Mouse (Mus musculus) intestine, postnatal 0 days (tissue): ENCODE data around the gene Crtc3. TPM values are rescaled to one million over a fixed set of nuclear protein-coding genes. Genes with fewer than 3 reads are reported as not detected.

Experiments used
- ATAC-seq: fragments of 200-750 bp; cut with Nextera tagmentation; 2 replicates; pipeline ENCODE4 v1.8.0; 2017; ENCODE audit warnings: mild to moderate bottlenecking, moderate TSS enrichment, moderate library complexity
- H3K27ac ChIP-seq: fragments of 300-500 bp; sonication (generic); 2 replicates; pipeline ENCODE4 v1.5.1; 2014; ENCODE audit warnings: mild to moderate bottlenecking, low read depth, low read length, moderate library complexity
- H3K27me3 ChIP-seq: fragments of 300-500 bp; sonication (generic); replicated peaks from 2 replicates; pipeline ENCODE4 v1.6.1; 2014; ENCODE audit warnings: low read length, mixed read lengths; ENCODE audit not compliant: control insufficient read depth, insufficient read depth
- H3K36me3 ChIP-seq: fragments of 300-500 bp; sonication (generic); 2 replicates; pipeline ENCODE4 v1.6.1; 2014; ENCODE audit warnings: mild to moderate bottlenecking, moderate library complexity; ENCODE audit not compliant: control insufficient read depth, insufficient read depth
- H3K4me1 ChIP-seq: fragments of 300-500 bp; sonication (generic); replicated peaks from 2 replicates; pipeline ENCODE4 v1.6.1; 2014; ENCODE audit warnings: antibody characterized with exemption, low read length, mixed read lengths; ENCODE audit not compliant: control insufficient read depth, insufficient read depth
- H3K4me2 ChIP-seq: fragments of 300-500 bp; sonication (generic); replicated peaks from 2 replicates; pipeline ENCODE4 v1.6.1; 2014; ENCODE audit warnings: low read depth, mild to moderate bottlenecking, moderate library complexity
- H3K4me3 ChIP-seq: fragments of 300-500 bp; sonication (generic); 2 replicates; pipeline ENCODE4 v1.5.1; 2014; ENCODE audit warnings: low read depth, low read length
- H3K9ac ChIP-seq: fragments of 300-500 bp; sonication (generic); 2 replicates; pipeline ENCODE4 v1.6.1; 2014; ENCODE audit warnings: mild to moderate bottlenecking, low read depth, low read length
- H3K9me3 ChIP-seq: fragments of 300-500 bp; sonication (generic); 2 replicates; pipeline ENCODE4 v1.6.1; 2016; ENCODE audit warnings: mixed run types; ENCODE audit not compliant: control insufficient read depth
- CTCF ChIP-seq: sonication (generic); IDR thresholded peaks from 2 replicates; pipeline ENCODE4 v1.5.1; 2016; ENCODE audit warnings: low read depth, mild to moderate bottlenecking, control low read depth, antibody characterized with exemption, moderate library complexity
- WGBS: fragments of 180-500 bp; shearing (Covaris S2); extraction: QIAGEN DNeasy Blood & Tissue Kit; methylation state at CpG from one replicate; pipeline ENCODE4 v1.1.7; 2014; 5-methylcytosine and 5-hydroxymethylcytosine counted together
- polyA plus RNA-seq: library from polyadenylated mRNA; unstranded; fragments of >200 nt; fragmentation: Nextera tagmentation; extraction: Ambion mirVana; gene quantifications from 2 replicates; pipeline ENCODE4 v1.2.1, GENCODE M21; 2015

Crtc3 gene
- polyA plus RNA-seq, 1 experiment from 2014 or later: 11.5 TPM

DNA sequence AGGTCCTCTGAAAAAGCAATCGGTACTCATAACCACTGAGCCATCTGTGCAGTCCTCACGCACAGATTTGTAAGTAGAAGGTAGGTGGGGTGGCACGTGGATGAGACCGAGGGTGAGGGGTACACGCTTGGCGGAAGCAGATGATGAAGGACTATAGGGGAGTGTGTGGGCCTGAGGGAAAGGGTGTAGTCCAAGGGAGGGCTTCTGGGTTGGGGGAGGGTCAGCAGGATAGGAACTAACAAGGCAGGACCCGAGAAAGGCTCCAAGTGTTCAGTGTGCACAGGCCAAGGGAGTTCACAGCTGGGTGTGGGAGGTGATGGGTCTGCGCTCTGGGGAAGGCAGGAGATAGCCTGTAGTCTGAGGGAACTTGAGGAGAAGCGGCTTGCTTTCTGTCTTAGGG, 103.3 kb downstream of the Crtc3 start:
- WGBS: 77% methylated on average over 9 of the region's 9 CpGs

DNA sequence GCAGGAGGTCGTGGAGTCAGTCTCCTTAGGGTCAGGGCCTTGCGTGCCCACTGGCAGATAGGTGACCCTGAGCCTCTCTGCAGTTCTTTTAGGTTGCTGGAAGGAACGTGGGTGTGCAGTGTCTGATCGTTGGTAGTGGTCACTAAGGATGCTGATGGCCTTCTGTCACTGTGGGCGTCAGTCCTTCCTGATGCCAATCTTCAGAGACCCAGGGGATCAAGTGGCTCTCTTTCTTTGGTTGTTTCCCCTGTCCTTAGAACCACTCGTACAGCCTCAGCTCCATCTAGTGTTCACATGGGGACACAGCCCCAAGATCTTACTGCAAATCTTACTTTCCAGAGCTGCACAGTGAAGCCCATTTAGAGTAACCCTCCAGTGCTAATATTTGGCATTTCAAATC, 104.7 kb downstream of the Crtc3 start:
- Histone ChIP-seq H3K4me1 (no peaks in the 10 kb centered on the region), H3K27me3 (no peaks in the 10 kb centered on the region), H3K36me3 (peaks cover 7% of the 10 kb centered on the region; the same call in 1 of the 2 replicates), H3K27ac (no peak overlapping the region), H3K4me3 (no peak overlapping the region), H3K9me3 (no peaks in the 10 kb centered on the region), H3K9ac (no peak overlapping the region), H3K4me2 (no peak overlapping the region)
- TF ChIP-seq CTCF: peak; percentile 92
- no peak for ATAC-seq
- WGBS: 37% methylated on average over 6 of the region's 6 CpGs

More for the DNA sequence above, 103.3 kb downstream of the Crtc3 start:
- TF ChIP-seq CTCF: no peak
- H3K4me3 ChIP-seq: no peak overlapping the region
- H3K9ac ChIP-seq: no peak overlapping the region
- no peaks in the 10 kb centered on the region for H3K4me1 ChIP-seq
- H3K27me3 ChIP-seq: no peaks in the 10 kb centered on the region
- no peak overlapping the region for H3K27ac ChIP-seq
- H3K9me3 ChIP-seq: no peaks in the 10 kb centered on the region
- H3K36me3 ChIP-seq: peaks cover 21% of the 10 kb centered on the region
- H3K4me2 ChIP-seq: no peak overlapping the region
- ATAC-seq: no peak

DNA sequence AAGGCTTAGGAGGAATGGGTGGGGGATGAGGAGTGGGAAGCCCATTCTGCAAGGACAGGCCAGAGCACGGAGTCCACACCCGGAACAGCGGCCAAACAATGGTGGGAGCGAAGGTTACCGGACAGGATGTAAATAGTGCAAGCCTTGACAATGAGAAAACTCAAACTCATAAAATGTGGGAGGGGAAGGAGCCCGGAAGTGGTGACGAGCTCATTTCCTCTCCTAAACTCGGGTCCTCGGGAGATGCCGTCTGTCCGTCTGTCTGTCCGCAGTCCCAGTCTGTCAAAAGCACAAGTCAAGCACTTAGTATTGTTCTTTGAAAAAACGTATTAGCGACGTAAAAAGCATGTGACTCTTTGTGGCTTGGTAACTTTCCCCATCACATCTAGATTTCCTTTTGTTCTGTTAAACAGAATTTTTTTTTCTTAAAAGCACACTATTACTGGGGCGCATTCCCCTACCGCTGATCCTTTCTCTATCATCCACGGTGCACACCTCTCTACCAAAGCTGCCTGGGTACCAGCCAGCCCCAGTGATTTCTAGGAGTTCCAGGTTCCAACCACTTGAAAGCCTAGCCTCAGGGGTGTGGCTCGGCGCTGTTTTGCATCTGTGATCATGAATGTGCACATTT, 105.7 kb downstream of the Crtc3 start:
- H3K27ac ChIP-seq: no peak overlapping the region
- H3K4me2 ChIP-seq: peak overlapping the region; percentile 51
- no peak overlapping the region for H3K4me3 ChIP-seq
- no peaks in the 10 kb centered on the region for H3K4me1 ChIP-seq
- no peak for ATAC-seq
- no peaks in the 10 kb centered on the region for H3K9me3 ChIP-seq
- no peaks in the 10 kb centered on the region for H3K27me3 ChIP-seq
- no peak for TF ChIP-seq CTCF
- H3K9ac ChIP-seq: peak overlapping the region; percentile 22; the same call in 1 of the 2 replicates
- no peaks in the 10 kb centered on the region for H3K36me3 ChIP-seq
- 38% methylated on average over 20 of the region's 20 CpGs for WGBS

DNA sequence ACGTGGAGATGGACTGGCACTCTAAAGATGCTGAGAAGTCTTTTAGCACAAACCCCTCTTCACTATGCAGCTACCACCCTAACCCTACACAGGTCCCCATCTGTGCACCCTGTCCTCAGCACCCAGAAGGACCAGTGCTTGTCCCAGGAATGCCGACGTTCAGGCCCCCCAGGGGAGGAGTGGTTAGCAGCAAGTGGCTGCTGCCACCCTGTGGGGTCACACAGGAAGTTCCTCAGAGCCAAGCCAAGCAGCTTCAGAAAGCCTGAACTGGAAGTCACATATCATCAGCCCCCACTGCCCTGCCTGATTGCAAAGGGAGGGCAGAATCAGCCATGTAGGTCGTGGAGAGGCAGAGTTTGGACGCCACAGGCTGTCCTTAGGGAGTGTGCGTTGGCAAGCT, 108.3 kb downstream of the Crtc3 start:
- Histone ChIP-seq H3K27me3 (no peaks in the 10 kb centered on the region), H3K9me3 (no peaks in the 10 kb centered on the region), H3K27ac (no peak overlapping the region), H3K4me3 (no peak overlapping the region), H3K4me1 (no peaks in the 10 kb centered on the region), H3K4me2 (no peak overlapping the region), H3K9ac (no peak overlapping the region), H3K36me3 (no peaks in the 10 kb centered on the region)
- no peak for ATAC-seq
- 20% methylated on average over 6 of the region's 6 CpGs for WGBS
- peak; percentile 82 for TF ChIP-seq CTCF

GRCm38 (mm10) chr7:80577417-80577980, 111.2 kb downstream of the Crtc3 start:
- Histone ChIP-seq H3K27ac (no peak overlapping the region), H3K4me3 (no peak overlapping the region), H3K9ac (no peak overlapping the region), H3K9me3 (no peaks in the 10 kb centered on the region), H3K4me2 (no peak overlapping the region), H3K36me3 (no peaks in the 10 kb centered on the region), H3K27me3 (no peaks in the 10 kb centered on the region), H3K4me1 (no peaks in the 10 kb centered on the region)
- ATAC-seq: no peak
- 63% methylated on average over 14 of the region's 14 CpGs for WGBS
- no peak for TF ChIP-seq CTCF

DNA sequence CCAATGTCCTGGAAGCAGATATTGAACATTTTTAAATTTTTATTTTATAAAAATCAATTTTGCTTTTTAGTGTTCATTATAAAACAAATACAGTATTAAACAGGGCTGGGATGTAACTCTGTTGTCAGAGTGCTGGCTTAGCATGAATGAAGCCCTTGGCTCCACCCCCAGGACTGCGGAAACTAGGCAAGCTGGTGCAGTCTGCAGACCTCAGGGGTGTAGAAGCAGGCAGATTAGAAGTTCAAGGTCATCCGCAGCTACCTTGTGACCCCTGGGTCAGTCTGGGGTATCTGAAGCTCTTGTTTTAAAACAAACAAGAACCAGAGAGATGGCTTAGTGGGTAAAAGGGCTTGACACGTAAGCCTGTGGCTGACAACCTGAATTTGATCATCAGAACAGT, 112.1 kb downstream of the Crtc3 start:
- H3K9ac ChIP-seq: no peak overlapping the region
- no peaks in the 10 kb centered on the region for H3K27me3 ChIP-seq
- no peak overlapping the region for H3K27ac ChIP-seq
- WGBS: 68% methylated on average over 3 of the region's 3 CpGs
- H3K4me3 ChIP-seq: no peak overlapping the region
- no peaks in the 10 kb centered on the region for H3K4me1 ChIP-seq
- no peak for TF ChIP-seq CTCF
- ATAC-seq: no peak
- no peaks in the 10 kb centered on the region for H3K36me3 ChIP-seq
- no peak overlapping the region for H3K4me2 ChIP-seq
- no peaks in the 10 kb centered on the region for H3K9me3 ChIP-seq
